Mouse (Mus musculus) thymus, postnatal 4 days (tissue): ENCODE measurements at regions not wholly inside any gene's neighbourhood (a gene's known extent, or its start where the extent isn't known, plus 50 kb on each side); places are given as distances from the start of the nearest gene placed in this dataset.

Source experiments
- DNase-seq: peaks from one replicate; pipeline ENCODE4 v3.0.0; 2021

- no peak for DNase-seq
Measured at GRCm38 (mm10) chr9:98791709-98792108, 50.6 kb upstream of the Prr23a1 start.

GRCm38 (mm10) chr9:98773651-98774185, 68.6 kb upstream of the Prr23a1 start:
- no peak for DNase-seq

DNA sequence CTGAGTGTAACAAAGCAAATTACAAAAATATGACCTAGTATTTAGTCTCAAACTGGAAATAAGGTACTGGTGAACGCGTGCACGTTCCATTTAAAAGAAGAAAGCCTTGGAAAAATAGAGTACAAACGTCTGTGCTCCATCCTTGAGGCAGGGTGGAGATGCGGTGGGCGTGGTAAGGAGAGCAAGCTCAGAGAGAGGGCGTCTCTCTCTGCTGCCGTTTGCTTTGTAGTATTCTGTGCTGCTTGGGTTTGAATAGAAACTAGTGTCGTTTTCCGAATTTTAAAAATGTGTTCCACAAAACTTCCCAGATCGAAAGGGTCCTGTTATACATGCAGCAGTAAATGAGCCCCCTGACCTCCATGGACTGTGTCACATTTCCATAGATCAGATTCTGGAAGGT, 69.1 kb upstream of the Prr23a1 start:
- DNase-seq, result no peak

- no peak for DNase-seq
Measured at GRCm38 (mm10) chr9:98754764-98755163, 87.5 kb upstream of the Prr23a1 start.

DNA sequence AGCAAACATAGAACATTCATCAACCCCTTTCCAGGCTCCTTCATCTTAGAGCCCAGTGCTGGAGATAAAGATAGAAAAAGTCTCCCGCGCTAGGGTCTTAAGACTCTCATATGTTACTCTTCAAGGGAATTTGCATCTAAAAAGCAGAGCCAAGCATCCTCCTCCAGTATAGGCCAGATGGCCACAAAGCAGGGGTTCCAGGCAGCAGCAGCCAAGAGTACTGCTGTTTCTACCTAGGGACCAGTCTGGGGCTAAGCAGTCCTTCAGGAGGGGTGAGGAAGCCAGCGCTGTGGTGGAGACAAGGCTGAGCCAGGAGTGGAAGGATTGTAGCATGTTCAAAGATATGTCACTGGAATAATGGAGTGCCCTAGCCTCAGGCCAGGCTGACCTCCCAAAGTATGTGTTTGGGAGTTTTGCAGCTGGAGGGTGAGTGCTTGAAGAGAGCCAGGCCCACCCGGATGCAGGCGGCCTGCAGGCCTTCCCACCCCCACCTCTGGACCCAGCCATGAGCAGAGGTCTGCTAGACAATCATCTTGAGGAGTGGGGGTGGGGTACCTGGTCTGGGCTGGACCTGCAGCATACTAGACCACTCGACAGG, 88.8 kb upstream of the Prr23a1 start:
- DNase-seq, result no peak

DNA sequence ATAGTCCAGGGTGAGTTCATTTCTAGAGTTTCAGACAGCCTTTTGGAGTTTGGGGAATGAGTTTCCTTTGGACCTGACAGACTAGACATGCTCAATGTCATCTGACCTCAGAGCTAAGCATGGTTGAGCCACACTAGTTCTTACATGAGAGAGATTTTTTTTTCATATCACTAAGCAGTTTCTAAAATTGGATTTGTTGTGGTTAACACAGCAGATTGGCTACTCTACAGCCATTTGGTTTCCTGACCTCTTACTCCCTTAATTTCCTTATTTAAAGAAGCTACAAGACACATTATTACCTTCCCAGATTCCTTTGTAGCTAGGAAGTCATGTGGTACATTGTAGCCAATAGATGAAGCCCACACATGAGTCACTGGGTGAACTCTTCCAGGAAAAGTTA, 98.5 kb upstream of the Prr23a1 start:
- no peak for DNase-seq

DNA sequence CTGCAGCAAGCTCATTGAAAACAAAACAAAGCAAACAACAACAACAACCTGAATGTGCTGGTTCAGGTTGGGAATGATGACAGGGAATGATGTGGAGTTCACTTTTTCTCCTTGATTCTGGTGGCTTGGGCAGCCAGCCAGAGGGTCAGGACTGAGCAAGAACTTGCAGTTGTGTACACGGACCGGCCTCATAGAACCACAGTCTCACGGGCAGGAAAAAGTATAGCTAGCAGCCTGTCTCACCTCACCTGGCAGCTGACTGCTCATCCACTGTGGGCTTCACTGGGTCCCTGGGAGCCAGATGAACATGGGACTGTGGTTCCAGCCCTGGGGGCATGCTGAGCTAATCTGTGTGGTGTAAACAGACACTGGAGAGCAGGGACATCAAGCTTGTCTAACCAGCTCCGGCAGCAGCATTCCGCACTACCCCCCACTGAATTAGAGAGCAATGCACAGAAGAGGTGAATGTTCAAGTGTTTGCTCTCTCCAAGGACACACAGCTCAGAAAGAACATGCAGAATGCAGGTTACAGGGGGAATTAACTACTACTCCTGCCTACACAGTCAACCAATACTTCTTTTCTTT, 114.9 kb upstream of the Prr23a1 start:
- DNase-seq, result no peak

DNA sequence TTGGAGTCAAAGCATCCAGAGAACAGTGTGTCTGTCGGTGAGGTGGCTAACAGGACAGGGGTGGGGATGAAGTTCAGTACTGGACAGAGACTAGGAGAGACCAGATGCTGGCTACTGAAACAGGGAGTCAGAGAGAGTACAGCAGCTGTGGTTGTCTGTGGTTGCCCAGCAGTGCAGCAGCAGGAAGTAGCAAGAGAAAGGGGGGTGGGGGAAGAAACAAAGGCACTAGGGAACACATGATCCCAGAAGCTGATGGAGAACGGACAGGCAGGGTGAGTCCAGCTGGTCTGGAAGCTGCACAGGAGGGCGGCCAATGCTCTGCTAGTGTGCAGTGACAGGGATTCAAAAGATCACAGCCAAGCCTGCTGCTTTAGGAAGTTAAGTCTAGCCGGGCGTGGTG, 115.7 kb upstream of the Prr23a1 start:
- DNase-seq, result no peak

DNA sequence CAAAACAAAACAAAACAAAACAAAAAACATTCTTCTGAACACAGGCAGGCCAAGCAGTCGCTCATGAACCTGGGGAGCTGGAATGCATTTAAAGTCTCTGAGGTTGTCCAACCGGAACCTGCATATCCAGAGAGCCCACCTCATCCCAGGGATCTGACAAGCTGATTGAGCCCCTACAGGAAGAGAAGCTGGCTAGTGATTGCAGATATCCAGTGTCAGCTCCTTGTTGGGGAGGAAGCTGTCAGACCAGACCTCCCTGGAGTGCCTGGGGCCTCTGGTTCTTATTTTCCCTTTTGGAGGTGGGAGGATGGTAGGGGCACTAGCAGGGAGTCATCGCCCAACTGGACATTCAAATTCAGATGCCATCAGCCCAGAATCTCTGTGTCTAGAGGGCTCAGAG, 119.4 kb upstream of the Prr23a1 start:
- no peak for DNase-seq

GRCm38 (mm10) chr9:98721381-98721780, 119.9 kb upstream of the Mrps22 start:
- no peak for DNase-seq

DNA sequence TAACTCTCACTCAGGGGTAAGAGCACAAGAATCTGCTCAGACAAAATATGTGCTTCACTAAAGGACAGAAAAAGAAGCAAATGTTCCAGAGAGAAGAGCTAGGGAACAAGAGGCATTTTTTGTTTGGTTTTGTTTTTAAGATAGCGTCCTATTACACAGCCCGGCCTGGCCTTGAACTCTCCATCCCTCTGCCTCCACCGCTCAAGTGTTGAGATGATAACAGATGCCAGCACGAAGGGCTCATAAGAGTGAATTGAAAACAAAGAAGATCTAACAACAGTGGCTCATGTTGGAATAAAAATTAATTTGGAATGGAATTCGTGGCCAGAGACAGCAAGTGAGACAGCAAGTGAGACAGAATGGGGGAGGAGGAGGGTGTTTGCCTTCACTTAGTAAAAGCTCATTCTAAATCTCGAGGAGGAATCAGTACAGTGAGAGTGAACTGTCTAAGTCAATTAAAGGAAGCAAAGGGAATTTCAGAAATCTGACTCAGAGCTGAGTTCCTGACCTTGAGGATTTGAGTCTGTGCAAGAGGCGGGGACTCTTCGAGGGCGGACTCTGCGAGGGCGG, 116.3 kb upstream of the Mrps22 start:
- DNase-seq, result no peak

GRCm38 (mm10) chr9:98714661-98715060, 113.2 kb upstream of the Mrps22 start:
- no peak for DNase-seq

- no peak for DNase-seq
Measured at GRCm38 (mm10) chr9:98712826-98713225, 111.4 kb upstream of the Mrps22 start.

DNA sequence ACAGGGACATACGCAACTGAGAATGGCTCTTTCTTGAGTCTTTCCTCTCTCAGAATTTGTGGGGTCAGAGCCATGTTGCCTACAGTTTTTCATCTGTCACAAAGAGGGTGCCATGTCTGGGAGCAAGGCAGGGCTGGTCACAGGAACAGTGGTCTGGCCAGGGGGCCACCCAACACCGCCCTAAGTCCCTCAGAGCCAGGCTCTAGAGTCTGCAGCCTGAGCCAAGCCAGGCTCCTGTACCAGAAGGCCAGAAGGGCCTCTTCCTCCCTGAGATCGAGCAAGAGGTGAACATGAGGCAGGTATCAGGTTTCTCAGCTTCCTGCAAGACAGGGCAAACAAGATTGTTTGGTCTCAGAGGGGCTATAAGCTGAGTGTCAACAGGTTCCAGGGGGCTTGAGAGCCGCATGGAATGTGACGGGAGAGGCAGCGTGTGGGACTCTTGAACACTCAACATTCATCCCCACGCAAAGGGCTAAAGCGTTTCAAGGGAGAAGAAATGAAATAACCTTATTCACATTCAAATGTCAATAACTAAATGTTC, 110.6 kb upstream of the Mrps22 start:
- DNase-seq, result no peak

DNA sequence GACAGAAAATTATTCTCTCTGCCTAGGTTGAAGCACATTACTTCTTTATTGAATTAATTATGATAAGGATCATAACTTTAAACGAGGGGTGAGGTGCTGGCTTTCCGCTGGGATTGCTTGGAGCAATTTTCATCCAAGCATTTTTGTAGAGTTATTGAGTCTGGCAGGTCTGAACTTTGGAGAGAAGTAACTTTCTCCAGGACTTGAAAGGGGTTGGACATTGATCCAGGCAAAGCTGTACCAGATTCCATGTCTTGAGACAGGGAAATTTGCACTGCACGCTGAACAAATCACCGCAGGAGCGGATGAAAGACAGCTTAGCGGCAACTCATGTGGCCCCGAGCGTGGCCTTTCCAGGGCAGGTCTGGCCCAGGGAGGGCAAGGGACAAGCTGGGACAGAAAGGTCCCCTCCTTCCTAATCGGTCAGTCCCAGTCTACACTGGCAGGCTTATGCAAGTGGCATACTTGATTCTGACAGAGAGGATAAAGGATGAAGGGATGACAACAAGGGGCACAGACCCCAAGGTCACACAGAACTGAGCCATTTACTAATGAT, 108.8 kb upstream of the Mrps22 start:
- DNase-seq, result no peak

DNA sequence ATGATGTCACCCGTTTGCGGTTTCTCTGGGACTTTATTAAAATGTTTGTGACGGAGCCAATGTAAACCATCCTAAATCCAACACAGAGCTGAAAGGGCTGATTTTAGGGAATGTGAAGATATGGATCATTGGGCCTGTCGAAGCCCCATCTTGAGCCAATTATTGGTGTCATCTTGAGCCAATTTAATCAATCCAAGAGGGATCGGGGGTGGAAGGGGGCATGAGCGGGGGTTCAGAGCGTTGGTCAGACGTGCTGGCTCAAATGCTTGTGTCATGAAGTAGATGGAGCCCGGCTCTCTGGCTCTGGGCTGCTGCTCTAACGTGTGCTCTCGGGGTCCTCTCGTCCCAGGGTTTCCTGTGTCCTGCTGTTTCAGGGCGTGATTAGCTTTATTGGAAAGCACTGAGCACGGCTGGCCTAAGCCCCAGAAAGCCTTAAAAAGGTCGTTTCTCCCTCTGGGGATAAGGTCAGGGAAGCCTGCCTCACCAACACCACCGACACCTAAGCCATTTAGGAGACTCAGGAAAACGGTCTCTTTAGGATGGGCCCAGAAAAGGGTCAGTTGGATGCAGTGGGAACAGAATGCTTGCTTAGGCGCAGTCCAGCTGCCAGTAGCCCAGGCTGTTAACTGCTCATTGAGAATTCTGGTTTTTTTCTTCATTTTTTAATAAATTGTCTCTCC, 106.7 kb upstream of the Mrps22 start:
- DNase-seq, result no peak

- no peak for DNase-seq
Measured at GRCm38 (mm10) chr9:98707491-98707890, 106.0 kb upstream of the Mrps22 start.

DNA sequence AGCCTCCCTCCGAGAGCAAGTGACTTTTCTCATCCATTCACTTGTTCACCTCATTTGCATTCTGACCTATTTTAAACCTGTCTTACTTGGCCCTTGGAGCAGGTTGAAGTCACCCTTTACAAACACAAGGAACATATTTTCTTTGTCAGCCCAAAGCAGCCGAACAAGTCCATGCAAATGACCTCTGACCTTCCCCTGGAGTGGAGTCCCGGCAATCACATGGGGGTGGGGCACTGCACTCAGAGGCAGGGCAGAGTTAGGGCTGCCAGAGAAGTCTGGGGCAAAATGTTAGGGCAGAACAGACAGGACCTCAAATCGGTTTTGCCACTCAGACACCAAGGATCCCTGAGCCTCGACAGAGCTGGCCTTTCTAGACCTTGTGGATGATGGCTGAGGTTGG, 102.7 kb upstream of the Mrps22 start:
- DNase-seq, result no peak

GRCm38 (mm10) chr9:98703331-98703730, 101.9 kb upstream of the Mrps22 start:
- no peak for DNase-seq

DNA sequence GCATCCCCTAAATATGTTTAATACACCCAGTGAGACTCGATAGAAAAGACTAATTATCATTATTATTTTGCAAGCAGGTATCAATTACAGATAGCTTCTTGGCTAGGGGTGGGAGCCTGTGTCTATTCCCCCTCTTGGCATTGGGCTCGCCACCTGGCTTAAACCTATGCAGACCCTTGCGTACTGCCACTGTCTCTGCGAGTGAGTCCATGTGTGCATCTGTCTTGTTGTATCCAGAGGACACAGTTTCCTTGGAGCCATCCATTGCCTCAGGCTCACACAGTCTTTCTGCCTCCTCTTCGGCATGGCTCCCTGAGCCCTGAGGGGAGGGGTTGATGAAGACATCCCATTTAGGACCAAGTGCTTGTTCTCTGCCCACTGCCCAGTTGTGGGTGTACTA, 99.1 kb upstream of the Mrps22 start:
- no peak for DNase-seq

GRCm38 (mm10) chr9:98697155-98697554, 95.7 kb upstream of the Mrps22 start:
- peak; percentile 23 for DNase-seq

DNA sequence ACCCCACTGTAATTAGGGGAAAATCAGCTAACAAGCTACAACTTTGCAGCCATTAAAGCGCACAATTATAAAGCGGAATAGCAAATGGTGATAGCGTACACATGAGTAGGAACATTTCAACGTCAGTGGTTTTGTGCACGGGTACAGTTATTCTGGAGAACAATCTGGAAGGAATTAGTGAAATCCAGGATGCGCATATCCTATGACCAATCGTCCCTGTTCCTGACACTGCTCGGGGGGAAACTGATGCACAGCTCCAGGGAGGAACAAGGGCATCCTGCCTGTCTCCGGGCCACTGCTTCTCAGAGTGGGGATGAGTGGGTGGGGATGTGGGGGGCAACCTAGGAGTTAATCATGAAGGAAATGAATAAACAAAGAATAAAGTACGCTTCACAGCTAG, 93.6 kb upstream of the Mrps22 start:
- no peak for DNase-seq

DNA sequence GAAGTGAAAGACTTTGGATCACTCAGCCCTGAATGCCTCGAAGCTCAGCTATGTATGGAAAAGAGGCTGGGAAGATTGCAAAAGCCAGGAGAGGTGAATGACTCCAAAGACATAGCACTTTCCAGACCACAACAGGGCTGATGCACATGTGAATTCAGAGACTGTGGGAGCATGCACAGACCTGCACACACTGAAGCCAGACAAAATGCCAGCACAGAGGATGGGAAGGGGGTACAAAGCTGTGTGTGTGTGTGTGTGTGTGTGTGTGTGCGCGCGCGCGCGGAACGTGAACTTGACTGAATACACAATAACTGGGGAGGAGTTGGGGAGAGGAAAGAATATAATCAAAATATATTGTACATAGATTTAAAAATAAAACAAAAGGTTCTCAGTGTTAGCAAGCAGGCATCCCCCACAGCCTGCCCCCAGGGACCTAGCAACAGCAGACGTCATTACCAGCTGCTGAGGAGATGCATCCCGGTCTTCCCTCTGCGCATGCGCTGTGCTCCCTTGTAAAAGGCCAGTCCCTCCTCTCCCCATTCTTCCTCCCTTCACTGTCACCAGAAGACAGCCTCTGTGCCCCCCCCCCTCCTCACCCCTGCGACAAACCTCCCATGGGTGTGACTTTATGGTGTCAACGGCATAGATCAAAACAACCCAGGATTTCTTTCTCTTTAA, 89.5 kb upstream of the Mrps22 start:
- DNase-seq, result peak; percentile 16
